Mouse (Mus musculus) E14TG2a.4 (cell line): Measurements from ENCODE around the gene 1700001C02Rik.

Source experiments
- H3K27me3 ChIP-seq: 2 replicates; pipeline ENCODE4 v1.6.1; 2014; ENCODE audit warnings: low read length, control low read depth; ENCODE audit not compliant: insufficient read depth
- H3K36me3 ChIP-seq: 2 replicates; pipeline ENCODE4 v1.6.1; 2014; ENCODE audit warnings: low read length, control low read depth; ENCODE audit not compliant: insufficient read depth
- H3K4me1 ChIP-seq: replicated peaks from 2 replicates; pipeline ENCODE4 v1.6.1; 2014; ENCODE audit warnings: low read depth, low read length, control low read depth
- H3K4me3 ChIP-seq: replicated peaks from 2 replicates; pipeline ENCODE4 v1.5.1; 2014; ENCODE audit warnings: mild to moderate bottlenecking, low read length
- H3K9me3 ChIP-seq: 2 replicates; pipeline ENCODE4 v1.6.1; 2014; ENCODE audit warnings: low read length, control low read depth
- CTCF ChIP-seq: conservative IDR thresholded peaks from 2 replicates; pipeline ENCODE4 v1.5.1; 2014; ENCODE audit warnings: low read length
- NANOG ChIP-seq: IDR thresholded peaks from 2 replicates; pipeline ENCODE4 v1.6.1; 2014; ENCODE audit warnings: borderline replicate concordance, low read length, mixed read lengths
- POU5F1 ChIP-seq: IDR thresholded peaks from 2 replicates; pipeline ENCODE4 v1.6.1; 2014; ENCODE audit warnings: low read length, borderline replicate concordance

Gene 1700001C02Rik

DNA sequence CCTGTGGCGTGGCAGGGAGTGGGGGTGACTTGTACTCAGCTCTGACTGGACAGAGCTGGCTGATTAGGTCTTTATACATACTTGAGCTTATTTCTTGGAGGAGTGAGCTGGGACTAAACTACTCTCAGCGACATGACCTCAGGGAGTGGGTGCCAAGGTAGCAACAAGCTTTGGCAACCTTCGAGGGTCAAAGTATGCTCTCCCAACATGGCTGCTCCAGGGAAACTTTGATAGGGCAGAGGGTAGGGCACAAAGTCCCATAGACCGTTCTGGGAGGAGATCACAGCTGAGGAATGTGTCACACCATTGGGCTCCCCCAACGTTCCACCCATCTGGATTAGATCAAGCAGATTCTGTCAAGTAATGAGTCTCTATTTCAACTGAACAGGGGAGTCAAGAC lies 18.7 kb downstream of the 1700001C02Rik start:
- no peaks in the 10 kb centered on the region for H3K4me1 ChIP-seq
- H3K9me3 ChIP-seq: 0 out of 2 replicates have a peak, but pooled peaks cover 9% of the 10 kb centered on the region
- H3K27me3 ChIP-seq: 0 out of 2 replicates have a peak, but pooled peaks cover 5% of the 10 kb centered on the region
- no peaks in the 10 kb centered on the region for H3K36me3 ChIP-seq
- no peak for TF ChIP-seq CTCF
- no peak for TF ChIP-seq NANOG
- no peak for TF ChIP-seq POU5F1
- no peak overlapping the region for H3K4me3 ChIP-seq

DNA sequence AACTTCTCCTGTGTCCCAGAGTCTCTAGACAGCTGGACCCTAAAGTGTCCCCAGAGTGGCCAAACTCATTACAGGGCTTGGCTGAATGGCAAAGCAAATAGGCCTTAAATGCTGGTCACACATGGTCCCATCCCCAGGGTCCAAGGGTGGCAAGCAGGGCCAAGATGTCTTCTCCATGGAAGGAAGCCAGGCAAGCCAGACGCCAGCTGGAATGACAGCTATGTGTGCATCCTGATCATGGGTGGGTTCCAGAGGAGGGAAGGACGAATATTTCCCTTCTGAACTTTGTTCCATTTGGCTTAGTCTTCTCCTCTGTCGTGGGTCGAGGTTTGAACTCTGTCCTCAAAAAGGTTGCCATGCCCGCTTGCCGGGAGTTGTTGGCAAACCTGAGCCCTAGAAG lies 19.3 kb downstream of the 1700001C02Rik start:
- Histone ChIP-seq H3K27me3 (0 out of 2 replicates have a peak, but pooled peaks cover 7% of the 10 kb centered on the region), H3K4me3 (no peak overlapping the region), H3K9me3 (0 out of 2 replicates have a peak, but pooled peaks cover 9% of the 10 kb centered on the region), H3K4me1 (no peaks in the 10 kb centered on the region), H3K36me3 (no peaks in the 10 kb centered on the region)
- TF ChIP-seq CTCF (no peak), NANOG (no peak), POU5F1 (no peak)

DNA sequence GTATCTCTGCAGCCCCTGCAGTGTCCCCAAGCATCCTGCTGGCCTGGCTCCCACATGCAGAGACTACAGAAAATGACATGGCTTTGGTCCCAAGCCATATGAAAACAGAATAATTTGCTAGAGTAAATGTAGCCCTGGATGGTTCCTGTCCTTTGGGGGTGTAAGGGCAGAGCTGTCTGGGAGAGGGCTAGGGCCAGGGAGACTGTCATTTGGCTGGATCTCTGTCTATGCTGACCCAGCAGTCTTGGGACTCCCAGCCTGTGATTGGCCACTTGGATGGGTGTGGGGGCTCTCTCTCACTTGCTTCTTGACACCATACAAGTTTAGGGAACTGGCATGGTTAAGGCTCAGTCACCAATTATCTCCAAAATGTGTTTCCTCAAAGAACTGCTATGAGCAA lies 24.4 kb downstream of the 1700001C02Rik start:
- Histone ChIP-seq H3K4me1 (peaks cover 4% of the 10 kb centered on the region), H3K36me3 (no peaks in the 10 kb centered on the region), H3K4me3 (no peak overlapping the region), H3K9me3 (no peaks in the 10 kb centered on the region), H3K27me3 (peaks cover 13% of the 10 kb centered on the region)
- TF ChIP-seq POU5F1: no peak
- no peak for TF ChIP-seq CTCF
- TF ChIP-seq NANOG: no peak

DNA sequence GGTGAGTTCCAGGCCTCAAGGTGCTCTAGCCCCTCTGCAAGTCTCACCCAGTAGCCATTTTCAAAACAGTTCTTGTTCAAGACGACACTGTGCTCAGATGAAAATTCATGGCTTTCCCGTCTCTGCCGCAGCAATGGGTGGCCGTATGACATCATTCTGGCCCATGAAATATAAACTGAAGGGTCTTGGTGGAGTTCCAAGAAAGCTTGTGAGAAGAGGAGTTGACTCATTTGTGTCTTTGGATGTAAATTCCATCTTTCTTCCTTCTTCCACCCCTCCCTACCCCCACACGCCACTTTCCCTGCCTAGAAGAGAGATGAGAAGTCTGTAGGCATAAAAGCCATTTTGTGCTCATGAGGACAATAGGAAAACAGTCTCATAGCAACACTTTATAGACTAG lies 25.0 kb downstream of the 1700001C02Rik start:
- TF ChIP-seq CTCF (no peak), NANOG (no peak), POU5F1 (no peak)
- Histone ChIP-seq H3K9me3 (no peaks in the 10 kb centered on the region), H3K27me3 (peaks cover 13% of the 10 kb centered on the region), H3K36me3 (no peaks in the 10 kb centered on the region), H3K4me1 (peaks cover 6% of the 10 kb centered on the region), H3K4me3 (no peak overlapping the region)

DNA sequence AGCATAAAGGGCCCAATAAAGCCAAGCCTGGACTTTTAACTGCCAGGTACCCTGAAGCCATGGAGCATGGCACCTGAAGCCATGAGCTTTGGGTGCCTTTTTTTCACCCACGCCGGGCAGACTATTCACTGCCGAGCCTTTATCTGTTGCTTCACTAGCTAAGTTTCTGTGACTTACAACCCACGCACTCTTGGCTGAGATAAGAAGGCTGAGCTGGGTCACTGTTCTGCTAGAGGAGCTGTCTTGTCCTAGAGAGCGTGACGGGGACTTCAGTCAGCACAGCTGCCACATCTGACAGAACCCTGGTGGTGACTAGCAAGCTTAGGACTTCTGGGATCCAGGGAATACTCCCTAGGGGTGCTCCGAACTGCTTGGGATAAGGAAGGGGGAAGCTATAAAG lies 27.9 kb downstream of the 1700001C02Rik start:
- no peak for TF ChIP-seq NANOG
- no peak for TF ChIP-seq POU5F1
- TF ChIP-seq CTCF: no peak
- Histone ChIP-seq H3K36me3 (no peaks in the 10 kb centered on the region), H3K4me3 (no peak overlapping the region)

DNA sequence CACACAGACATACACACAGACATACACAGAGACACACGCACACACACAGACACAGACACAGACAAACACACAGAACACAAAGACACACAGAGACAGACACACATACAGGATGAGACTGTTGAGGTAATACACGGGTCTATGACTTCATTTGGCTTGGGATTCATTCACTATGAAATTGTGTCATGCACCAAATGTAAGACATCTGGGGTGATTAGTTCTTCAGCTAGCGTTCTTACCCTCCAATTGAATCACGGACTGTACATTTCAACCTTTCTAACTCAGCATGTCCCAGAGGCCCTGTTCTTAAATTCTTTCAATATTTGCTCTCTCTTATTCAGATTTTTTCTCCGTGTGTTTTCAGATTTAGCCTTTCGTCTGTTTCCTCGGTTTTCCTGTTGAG lies 28.8 kb downstream of the 1700001C02Rik start:
- Histone ChIP-seq H3K4me3 (no peak overlapping the region), H3K4me1 (peaks cover 12% of the 10 kb centered on the region), H3K9me3 (no peaks in the 10 kb centered on the region), H3K27me3 (peaks cover 13% of the 10 kb centered on the region), H3K36me3 (no peaks in the 10 kb centered on the region)
- no peak for TF ChIP-seq POU5F1
- no peak for TF ChIP-seq CTCF
- no peak for TF ChIP-seq NANOG

More for the DNA sequence above, 27.9 kb downstream of the 1700001C02Rik start:
- no peaks in the 10 kb centered on the region for H3K9me3 ChIP-seq
- H3K27me3 ChIP-seq: peaks cover 13% of the 10 kb centered on the region
- peaks cover 12% of the 10 kb centered on the region for H3K4me1 ChIP-seq

DNA sequence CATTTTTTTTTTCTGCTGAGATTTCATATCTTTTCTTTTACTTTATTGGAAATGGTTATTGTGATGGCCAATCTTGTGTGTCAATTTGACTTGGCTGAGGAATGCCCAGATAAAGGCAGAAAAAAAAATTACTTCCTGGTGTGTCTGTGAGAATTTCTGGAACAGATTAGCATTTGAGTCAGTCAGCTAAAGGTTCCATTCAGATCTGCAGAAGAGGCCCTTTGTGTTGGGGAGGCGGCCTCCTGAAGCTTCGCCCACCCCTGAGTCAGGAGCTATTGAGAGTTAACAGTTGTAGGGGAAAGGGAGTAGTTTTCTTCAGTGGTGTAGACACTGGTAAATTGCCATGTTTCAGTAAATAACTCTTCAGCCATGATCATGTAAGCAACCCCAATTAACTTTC lies 29.4 kb downstream of the 1700001C02Rik start:
- TF ChIP-seq POU5F1 (no peak), CTCF (no peak), NANOG (no peak)
- Histone ChIP-seq H3K4me1 (peaks cover 12% of the 10 kb centered on the region), H3K27me3 (peaks cover 10% of the 10 kb centered on the region), H3K36me3 (no peaks in the 10 kb centered on the region), H3K4me3 (no peak overlapping the region), H3K9me3 (no peaks in the 10 kb centered on the region)

DNA sequence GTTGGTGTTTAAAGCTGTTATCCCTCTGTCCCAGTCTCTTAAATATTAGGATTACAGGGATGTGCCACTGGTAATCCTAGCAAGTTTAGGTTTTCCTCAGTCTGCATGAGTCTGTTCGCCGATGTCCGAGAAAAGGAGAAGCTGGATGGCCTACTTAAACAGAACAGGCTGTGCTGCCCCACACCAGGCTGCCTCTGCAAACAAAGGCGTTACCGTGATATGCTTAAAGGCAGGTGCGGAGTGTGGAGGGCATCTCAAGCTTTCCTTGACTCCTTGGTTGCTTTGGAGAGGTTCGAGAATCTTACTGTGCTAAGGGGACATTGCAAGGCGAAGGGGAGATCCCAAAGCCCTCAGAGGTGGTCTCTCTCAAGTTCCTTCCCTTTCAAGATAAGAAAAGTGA lies 31.0 kb downstream of the 1700001C02Rik start:
- Histone ChIP-seq H3K36me3 (no peaks in the 10 kb centered on the region), H3K27me3 (peaks cover 7% of the 10 kb centered on the region), H3K4me3 (no peak overlapping the region), H3K9me3 (no peaks in the 10 kb centered on the region), H3K4me1 (peaks cover 12% of the 10 kb centered on the region)
- TF ChIP-seq CTCF (no peak), NANOG (no peak)

DNA sequence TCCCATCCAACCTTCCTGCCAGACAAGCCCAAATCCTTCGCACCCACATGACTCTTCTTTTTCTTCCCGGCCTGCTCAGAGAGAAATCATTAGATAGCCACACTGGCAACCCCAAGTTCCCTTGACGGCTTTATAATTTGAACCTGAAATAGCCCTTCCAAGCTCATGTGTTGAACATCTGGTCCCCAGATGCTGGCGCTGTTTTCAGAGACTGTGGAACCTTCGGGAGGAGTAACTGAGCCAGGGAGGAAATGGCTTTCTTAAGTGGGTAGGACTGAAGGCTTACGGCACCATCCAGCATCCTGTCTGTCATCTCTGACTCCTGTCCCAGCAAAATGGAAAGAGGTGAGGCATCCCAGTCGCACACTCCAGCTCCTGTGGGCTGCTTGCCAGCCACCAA lies 31.5 kb downstream of the 1700001C02Rik start:
- H3K4me3 ChIP-seq: no peak overlapping the region
- no peaks in the 10 kb centered on the region for H3K9me3 ChIP-seq
- TF ChIP-seq POU5F1: no peak
- no peak for TF ChIP-seq NANOG
- no peak for TF ChIP-seq CTCF
- H3K4me1 ChIP-seq: peaks cover 12% of the 10 kb centered on the region
- no peaks in the 10 kb centered on the region for H3K36me3 ChIP-seq
- peaks cover 6% of the 10 kb centered on the region for H3K27me3 ChIP-seq

DNA sequence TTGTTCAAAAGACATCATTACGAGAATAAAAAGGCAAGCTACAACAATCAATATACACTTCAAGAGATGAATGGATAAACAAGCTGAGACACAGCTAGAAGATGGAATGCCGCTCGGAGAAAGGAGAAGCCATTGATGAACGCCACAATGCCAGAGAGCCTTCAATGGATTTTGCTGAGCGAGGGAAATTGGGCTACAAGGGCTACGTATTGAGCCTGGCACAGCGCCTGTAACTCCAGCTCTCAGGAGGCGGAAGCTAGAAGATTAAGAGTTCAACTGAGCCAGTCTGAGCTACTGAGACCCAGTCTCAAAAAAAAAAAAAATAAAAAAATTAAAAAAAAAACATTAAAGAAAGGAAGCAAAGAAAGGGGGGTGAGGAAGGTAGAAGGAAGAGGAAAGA lies 47.3 kb downstream of the 1700001C02Rik start:
- H3K27me3 ChIP-seq: no peaks in the 10 kb centered on the region; the same call in 1 of the 2 replicates
- H3K4me3 ChIP-seq: no peak overlapping the region
- TF ChIP-seq CTCF: no peak
- no peak for TF ChIP-seq NANOG
- TF ChIP-seq POU5F1: no peak
- peaks cover 3% of the 10 kb centered on the region; the same call in 1 of the 2 replicates for H3K4me1 ChIP-seq
- peaks cover 3% of the 10 kb centered on the region; the same call in 1 of the 2 replicates for H3K9me3 ChIP-seq
- no peaks in the 10 kb centered on the region for H3K36me3 ChIP-seq
